Mouse (Mus musculus): ENCODE results near the gene Hoxb4.

Gene Hoxb4

GRCm38 (mm10) chr11:96297968-96298635, 20.0 kb upstream of the Hoxb4 start:
- no peak for ATAC-seq (ENCODE audit: insufficient number of reproducible peaks, low FRiP score, low TSS enrichment)

GRCm38 (mm10) chr11:96298895-96299667, 19.0 kb upstream of the Hoxb4 start:
- no peak for ATAC-seq (ENCODE audit: insufficient number of reproducible peaks, low FRiP score, low TSS enrichment)

- ATAC-seq (ENCODE audit: insufficient number of reproducible peaks, low FRiP score, low TSS enrichment) = no peak
Measured at GRCm38 (mm10) chr11:96299781-96300180, 18.3 kb upstream of the Hoxb4 start.

- ATAC-seq (ENCODE audit: insufficient number of reproducible peaks, low FRiP score, low TSS enrichment) = no peak
Measured at GRCm38 (mm10) chr11:96300354-96301063, 17.6 kb upstream of the Hoxb4 start.

GRCm38 (mm10) chr11:96301064-96301431, 17.0 kb upstream of the Hoxb4 start:
- no peak for ATAC-seq (ENCODE audit: insufficient number of reproducible peaks, low FRiP score, low TSS enrichment)

- no peak for ATAC-seq (ENCODE audit: insufficient number of reproducible peaks, low FRiP score, low TSS enrichment)
Measured at GRCm38 (mm10) chr11:96301837-96302236, 16.2 kb upstream of the Hoxb4 start.

GRCm38 (mm10) chr11:96302381-96303150, 15.5 kb upstream of the Hoxb4 start:
- no peak for ATAC-seq (ENCODE audit: insufficient number of reproducible peaks, low FRiP score, low TSS enrichment)

GRCm38 (mm10) chr11:96303151-96304099, 14.6 kb upstream of the Hoxb4 start, which contains the start of gene Hoxb5:
Gene Hoxb5, plus strand, starts transcription at chr11:96303336.
- ATAC-seq (ENCODE audit: insufficient number of reproducible peaks, low FRiP score, low TSS enrichment) = no peak

- no peak for ATAC-seq (ENCODE audit: insufficient number of reproducible peaks, low FRiP score, low TSS enrichment)
Measured at GRCm38 (mm10) chr11:96304381-96305195, 13.5 kb upstream of the Hoxb4 start.

- no peak for ATAC-seq (ENCODE audit: insufficient number of reproducible peaks, low FRiP score, low TSS enrichment)
Measured at GRCm38 (mm10) chr11:96305505-96306182, 12.4 kb upstream of the Hoxb4 start.

GRCm38 (mm10) chr11:96306183-96306907, 11.7 kb upstream of the Hoxb4 start:
- ATAC-seq (ENCODE audit: insufficient number of reproducible peaks, low FRiP score, low TSS enrichment) = no peak

- no peak for ATAC-seq (ENCODE audit: insufficient number of reproducible peaks, low FRiP score, low TSS enrichment)
Measured at GRCm38 (mm10) chr11:96306908-96307269, 11.2 kb upstream of the Hoxb4 start.

GRCm38 (mm10) chr11:96308763-96309162, 9.3 kb upstream of the Hoxb4 start:
- ATAC-seq (ENCODE audit: insufficient number of reproducible peaks, low FRiP score, low TSS enrichment) = no peak

- no peak for ATAC-seq (ENCODE audit: insufficient number of reproducible peaks, low FRiP score, low TSS enrichment)
Measured at GRCm38 (mm10) chr11:96309288-96309687, 8.8 kb upstream of the Hoxb4 start.

GRCm38 (mm10) chr11:96310183-96310938, 7.7 kb upstream of the Hoxb4 start:
- no peak for ATAC-seq (ENCODE audit: insufficient number of reproducible peaks, low FRiP score, low TSS enrichment)

- ATAC-seq (ENCODE audit: insufficient number of reproducible peaks, low FRiP score, low TSS enrichment) = no peak
Measured at GRCm38 (mm10) chr11:96311097-96311496, 7.0 kb upstream of the Hoxb4 start.

Measured in cerebellum, adult (tissue).